Mouse (Mus musculus) layer of hippocampus, adult 2 months (tissue): ENCODE measurements at regions not wholly inside any gene's neighbourhood (a gene's known extent, or its start where the extent isn't known, plus 50 kb on each side); places are given as distances from the start of the nearest gene placed in this dataset.
A peak's percentile ranks its signal among the peaks of the same experiment; 100 is the strongest.

Experiments
- DNase-seq, 2 experiments: peaks; one replicate each; pipeline ENCODE4 v3.0.0; 2022; ENCODE audit warnings: low spot score in 2 of 2
- H3K27ac ChIP-seq: fragments of 200-600 bp; 2 replicates; pipeline ENCODE4 v1.8.1; 2022
- H3K4me3 ChIP-seq: fragments of 200-600 bp; 2 replicates; pipeline ENCODE4 v1.8.1; 2022; ENCODE audit warnings: mild to moderate bottlenecking
- CTCF ChIP-seq: fragments of 200-600 bp; conservative IDR thresholded peaks from 2 replicates; pipeline ENCODE4 v1.8.1; 2022; ENCODE audit warnings: antibody characterized with exemption, mild to moderate bottlenecking, moderate library complexity

GRCm38 (mm10) chr5:129414960-129415706 lies 85.9 kb upstream of the Sfswap start:
- TF ChIP-seq CTCF: peak; percentile 48
- no peak overlapping the region for H3K27ac ChIP-seq
- no peak overlapping the region for H3K4me3 ChIP-seq
- DNase-seq: no peak

- no peak overlapping the region for H3K4me3 ChIP-seq
- DNase-seq: peak in 1 of 2 experiments; percentile 31
- no peak overlapping the region for H3K27ac ChIP-seq
- peak; percentile 58 for TF ChIP-seq CTCF
Measured at GRCm38 (mm10) chr5:129416425-129416824, 84.6 kb upstream of the Sfswap start.

GRCm38 (mm10) chr5:129417516-129417915 lies 83.5 kb upstream of the Sfswap start:
- DNase-seq: no peak
- no peak overlapping the region for H3K27ac ChIP-seq
- H3K4me3 ChIP-seq: no peak overlapping the region
- no peak for TF ChIP-seq CTCF

- DNase-seq: no peak
- Histone ChIP-seq H3K27ac (no peak overlapping the region), H3K4me3 (no peak overlapping the region)
- peak; percentile 14; the same call in 1 of the 2 replicates for TF ChIP-seq CTCF
Measured at GRCm38 (mm10) chr5:129420981-129421380, 80.0 kb upstream of the Sfswap start.

- no peak for TF ChIP-seq CTCF
Measured at GRCm38 (mm10) chr5:129429897-129430296, 71.1 kb upstream of the Sfswap start.

GRCm38 (mm10) chr5:129430330-129430729 lies 70.7 kb upstream of the Sfswap start:
- TF ChIP-seq CTCF: no peak
- DNase-seq: no peak
- no peak overlapping the region for H3K27ac ChIP-seq
- H3K4me3 ChIP-seq: no peak overlapping the region

More at GRCm38 (mm10) chr5:129429897-129430296, 71.1 kb upstream of the Sfswap start:
- no peak for DNase-seq
- H3K4me3 ChIP-seq: no peak overlapping the region
- no peak overlapping the region for H3K27ac ChIP-seq

GRCm38 (mm10) chr5:129449931-129450573 lies 51.0 kb upstream of the Sfswap start:
- no peak; the same call in 1 of the 2 replicates for TF ChIP-seq CTCF
- H3K27ac ChIP-seq: peak overlapping the region; percentile 41; the same call in 1 of the 2 replicates
- H3K4me3 ChIP-seq: no peak overlapping the region
- DNase-seq: no peak
